Mouse (Mus musculus): ENCODE measurements at regions not wholly inside any gene's neighbourhood (a gene's known extent, or its start where the extent isn't known, plus 50 kb on each side); places are given as distances from the start of the nearest gene placed in this dataset.

DNA sequence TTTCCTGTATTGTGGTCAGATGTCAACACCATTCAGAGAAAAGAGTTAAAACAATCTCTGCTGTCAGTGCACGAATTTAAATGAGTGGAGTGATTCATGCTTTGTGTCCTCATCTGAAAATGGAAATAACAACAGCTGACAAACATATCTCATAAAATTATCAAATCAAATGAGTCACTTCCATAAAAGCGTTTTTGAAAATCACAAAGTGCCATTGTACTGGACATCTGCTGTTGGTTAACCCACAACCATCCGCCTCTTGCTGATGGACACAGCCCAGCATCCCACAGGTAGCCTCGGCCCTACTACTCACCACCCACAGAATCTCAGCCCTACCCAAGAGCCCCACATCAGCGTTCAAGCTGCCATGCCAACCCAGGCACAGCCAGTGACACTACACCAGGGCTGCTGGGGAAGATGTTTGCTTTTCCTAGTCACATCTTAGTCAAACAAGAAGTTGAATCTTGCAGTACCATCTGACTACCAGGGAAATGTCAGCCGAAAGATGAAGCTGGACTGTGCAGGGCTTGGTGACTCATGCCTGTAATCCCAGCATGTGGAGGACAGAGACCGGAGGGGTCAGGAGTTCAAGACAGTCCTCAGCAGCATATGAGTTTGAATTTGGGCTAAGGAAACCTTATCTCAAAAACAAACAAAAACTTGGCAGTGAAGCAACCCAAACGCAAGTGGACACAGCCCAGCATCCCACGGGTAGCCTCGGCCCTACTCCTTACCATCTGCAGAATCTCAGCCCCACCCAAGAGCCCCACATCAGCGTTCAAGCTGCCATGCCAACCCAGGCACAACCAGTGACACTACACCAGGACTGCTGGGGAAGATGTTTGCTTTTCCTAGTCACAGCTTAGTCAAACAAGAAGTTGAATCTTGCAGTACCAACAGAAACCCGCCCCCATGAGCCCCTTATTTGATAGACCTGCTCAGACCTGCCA is 131.9 kb upstream of the Noct start:
- TF ChIP-seq CTCF (IDR thresholded peaks at IDR 0.05; ENCODE audit: control insufficient read depth, insufficient read depth, insufficient replicate concordance, low read depth, low read length) (no peak), POLR2A (IDR thresholded peaks at IDR 0.05; ENCODE audit: control insufficient read depth, low read depth, low read length) (no peak)

Data from testis, adult 2 months (tissue).